Mouse (Mus musculus) thymus, adult 2 months (tissue): ENCODE results near the gene Gm11939. TPM values are rescaled to one million over a fixed set of nuclear protein-coding genes. Genes with fewer than 3 reads are reported as not detected.
"Not testable (repeated sequence)": the region's sequence is repeated elsewhere in the genome, so short reads cannot be mapped to it uniquely, and the experiment has no call there.

Experiments
- DNase-seq: peaks from one replicate; pipeline ENCODE4 v3.0.0; 2021
- H3K27ac ChIP-seq: fragments of 200-500 bp; 2 replicates; pipeline ENCODE4 v1.5.1; 2012; ENCODE audit warnings: low read length, control low read depth; ENCODE audit not compliant: control insufficient read depth, insufficient read depth
- H3K27me3 ChIP-seq: fragments of 200-500 bp; 2 replicates; pipeline ENCODE4 v1.6.1; 2012; ENCODE audit warnings: mild to moderate bottlenecking, low read length, moderate library complexity, mixed read lengths; ENCODE audit not compliant: control insufficient read depth, insufficient read depth
- H3K36me3 ChIP-seq: fragments of 200-500 bp; 2 replicates; pipeline ENCODE4 v1.6.1; 2012; ENCODE audit warnings: mild to moderate bottlenecking, low read length, moderate library complexity; ENCODE audit not compliant: control insufficient read depth, insufficient read depth
- H3K4me1 ChIP-seq: fragments of 200-500 bp; replicated peaks from 2 replicates; pipeline ENCODE4 v1.6.1; 2012; ENCODE audit warnings: low read length; ENCODE audit not compliant: control insufficient read depth, insufficient read depth
- H3K4me3 ChIP-seq: fragments of 200-500 bp; 2 replicates; pipeline ENCODE4 v1.5.1; 2012; ENCODE audit warnings: mild to moderate bottlenecking, low read length, control low read depth, moderate library complexity; ENCODE audit not compliant: control insufficient read depth, insufficient read depth
- CTCF ChIP-seq: fragments of 200-500 bp; IDR thresholded peaks from 2 replicates; pipeline ENCODE4 v1.5.1; 2012; ENCODE audit warnings: mild to moderate bottlenecking, control low read depth, low read length, moderate library complexity, borderline replicate concordance; ENCODE audit not compliant: control insufficient read depth, poor library complexity, insufficient read depth; ENCODE audit errors: extremely low read depth
- POLR2A ChIP-seq: fragments of 200-500 bp; IDR thresholded peaks from 2 replicates; pipeline ENCODE4 v1.6.1; 2012; ENCODE audit warnings: mild to moderate bottlenecking, low read length, control low read depth, moderate library complexity; ENCODE audit not compliant: control insufficient read depth, poor library complexity, insufficient read depth; ENCODE audit errors: extremely low read depth
- WGBS: fragments of 180-500 bp; shearing (Covaris S2); methylation state at CpG from one replicate; pipeline ENCODE4 v1.1.7; 2018; 5-methylcytosine and 5-hydroxymethylcytosine counted together
- polyA plus RNA-seq: library from polyadenylated mRNA; depleted of rRNA; stranded (reverse); fragments of >200 nt; gene quantifications from 2 replicates; pipeline ENCODE4 v1.2.3, GENCODE M21; 2012; rRNA removed

The Gm11939 gene
- not detected in 2 replicates for polyA plus RNA-seq

DNA sequence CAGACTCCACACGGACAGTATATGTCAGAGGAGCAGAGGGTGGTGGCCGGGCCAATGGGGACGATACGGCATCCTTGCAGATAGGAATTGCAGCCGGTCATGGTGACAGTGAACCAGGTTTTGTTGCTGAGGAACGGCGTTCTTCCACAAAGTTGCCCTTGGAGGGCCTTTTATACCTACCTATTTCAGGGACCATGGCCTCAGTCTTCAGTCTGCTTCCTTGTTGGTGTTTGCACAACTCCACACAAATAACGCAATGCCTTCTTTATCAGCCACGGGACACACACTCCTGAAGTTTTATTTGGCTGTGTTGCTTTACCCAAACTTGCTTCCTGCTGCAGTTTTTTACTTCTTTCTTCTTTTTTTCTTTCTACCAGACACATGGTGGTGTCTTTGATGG is at the start of gene Gm11939:
Gene Gm11939, minus strand, starts transcription at position 101 of the 400 bp plus-strand sequence.
- 94% methylated on average over 9 of the region's 9 CpGs for WGBS
- H3K36me3 ChIP-seq: no peaks in the 10 kb centered on the region
- no peak within 1 kb of the TSS for H3K27ac ChIP-seq
- no peak for DNase-seq
- H3K4me1 ChIP-seq: no peaks in the 10 kb centered on the region
- no peak within 1 kb of the TSS for H3K4me3 ChIP-seq
- TF ChIP-seq POLR2A (no peak), CTCF (no peak)
- no peaks in the 10 kb centered on the region for H3K27me3 ChIP-seq

DNA sequence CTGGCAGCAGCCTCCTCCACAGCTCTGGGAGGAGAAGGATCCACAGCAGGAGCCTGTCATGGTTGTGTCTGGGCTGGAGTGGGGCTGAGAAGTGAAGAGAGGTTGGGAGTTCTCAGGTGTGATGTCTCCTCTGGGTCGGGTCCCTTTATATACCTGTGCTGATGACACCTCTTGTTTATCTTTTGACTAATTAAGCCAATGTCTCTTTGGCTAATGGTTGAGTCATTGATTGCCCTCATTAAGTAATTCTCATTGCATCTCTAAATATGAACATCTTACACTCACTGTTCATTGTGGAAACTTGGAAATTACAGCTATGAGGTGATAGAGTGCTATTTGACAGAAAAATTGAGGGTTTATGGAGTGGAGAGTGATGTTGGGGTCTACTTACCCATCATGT is 43.9 kb upstream of the Gm11939 start, which contains the start of gene Gm11938:
Gene Gm11938, minus strand, starts transcription at position 101 of the 400 bp plus-strand sequence.
- H3K27ac ChIP-seq, H3K36me3 ChIP-seq, H3K4me3 ChIP-seq, DNase-seq, H3K27me3 ChIP-seq, H3K4me1 ChIP-seq: not testable (repeated sequence)
- WGBS: 45% methylated on average over 1 of the region's 1 CpGs

DNA sequence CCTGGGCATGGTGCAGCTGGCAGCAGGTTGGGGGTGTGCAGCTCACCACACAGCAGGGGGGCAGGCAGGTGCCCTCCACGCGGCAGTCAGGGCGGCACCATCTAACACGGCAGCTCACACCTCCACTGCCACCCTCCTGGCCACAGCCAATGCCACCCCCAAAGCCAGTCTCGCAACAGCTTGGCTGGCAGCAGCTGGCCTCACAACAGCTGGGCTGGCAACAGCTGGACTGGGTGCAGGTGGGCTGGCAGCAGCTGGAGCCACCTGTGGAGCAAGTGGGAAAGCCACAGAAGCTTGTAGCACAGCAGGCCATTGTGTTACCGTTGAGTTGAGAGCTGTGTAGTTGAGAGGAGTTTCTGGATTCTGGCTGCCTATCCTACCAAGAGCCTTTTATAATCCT is 38.5 kb upstream of the Gm11939 start, which contains the start of gene Krtap9-3:
Gene Krtap9-3, minus strand, starts transcription at position 364 of the 400 bp plus-strand sequence.
- H3K4me3 ChIP-seq, H3K27me3 ChIP-seq, H3K36me3 ChIP-seq, H3K27ac ChIP-seq, H3K4me1 ChIP-seq, DNase-seq: not testable (repeated sequence)
- 88% methylated on average over 6 of the region's 6 CpGs for WGBS

DNA sequence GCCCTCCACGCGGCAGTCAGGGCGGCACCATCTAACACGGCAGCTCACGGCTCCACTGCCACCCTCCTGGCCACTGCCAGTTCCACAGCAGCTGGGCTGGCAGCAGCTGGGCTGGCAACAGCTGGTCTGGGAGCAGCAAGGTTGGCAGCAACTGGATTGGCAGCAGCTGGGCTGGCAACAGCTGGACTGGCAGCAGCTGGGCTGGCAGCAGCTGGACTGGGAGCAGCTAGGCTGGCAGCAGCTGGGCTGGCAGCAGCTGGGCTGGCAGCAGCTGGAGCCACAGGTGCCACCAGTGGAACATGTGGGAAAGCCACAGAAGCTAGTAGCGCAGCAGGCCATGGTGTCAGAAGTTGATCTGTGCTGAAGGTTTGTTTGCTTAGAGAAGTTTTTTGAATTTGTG is 31.7 kb upstream of the Gm11939 start, which contains the start of gene Krtap1-3:
Gene Krtap1-3, minus strand, starts transcription at position 359 of the 400 bp plus-strand sequence.
- Histone ChIP-seq H3K36me3 (no peaks in the 10 kb centered on the region), H3K4me3 (no peak within 1 kb of the TSS), H3K4me1 (no peaks in the 10 kb centered on the region), H3K27me3 (no peaks in the 10 kb centered on the region), H3K27ac (no peak within 1 kb of the TSS)
- TF ChIP-seq POLR2A: no peak
- TF ChIP-seq CTCF: no peak
- 88% methylated on average over 6 of the region's 6 CpGs for WGBS
- DNase-seq: no peak

DNA sequence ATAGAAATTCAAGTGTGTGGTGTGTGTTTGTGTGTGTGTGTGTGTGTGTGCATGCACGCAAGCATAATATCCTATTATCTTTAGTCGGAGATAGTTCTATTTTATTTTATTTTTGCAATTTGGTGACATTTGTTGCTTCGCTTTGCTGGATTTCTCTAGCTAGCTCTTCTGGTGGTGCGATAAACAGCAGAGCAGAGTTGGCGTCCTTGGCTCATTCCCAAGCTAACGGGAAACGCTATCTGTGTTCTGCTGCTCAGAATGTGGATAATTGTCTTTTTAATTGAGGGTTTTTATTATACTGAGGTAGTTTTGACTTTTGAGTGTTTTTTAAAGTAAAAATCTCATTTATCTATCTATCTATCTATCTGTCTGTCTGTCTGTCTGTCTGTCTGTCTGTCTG is 25.8 kb upstream of the Gm11939 start:
- Histone ChIP-seq H3K4me1 (no peaks in the 10 kb centered on the region), H3K4me3 (no peak overlapping the region), H3K36me3 (no peaks in the 10 kb centered on the region), H3K27ac (no peak overlapping the region), H3K27me3 (no peaks in the 10 kb centered on the region)
- no peak for DNase-seq
- no peak for TF ChIP-seq CTCF
- no peak for TF ChIP-seq POLR2A
- WGBS: 91% methylated on average over 7 of the region's 7 CpGs

DNA sequence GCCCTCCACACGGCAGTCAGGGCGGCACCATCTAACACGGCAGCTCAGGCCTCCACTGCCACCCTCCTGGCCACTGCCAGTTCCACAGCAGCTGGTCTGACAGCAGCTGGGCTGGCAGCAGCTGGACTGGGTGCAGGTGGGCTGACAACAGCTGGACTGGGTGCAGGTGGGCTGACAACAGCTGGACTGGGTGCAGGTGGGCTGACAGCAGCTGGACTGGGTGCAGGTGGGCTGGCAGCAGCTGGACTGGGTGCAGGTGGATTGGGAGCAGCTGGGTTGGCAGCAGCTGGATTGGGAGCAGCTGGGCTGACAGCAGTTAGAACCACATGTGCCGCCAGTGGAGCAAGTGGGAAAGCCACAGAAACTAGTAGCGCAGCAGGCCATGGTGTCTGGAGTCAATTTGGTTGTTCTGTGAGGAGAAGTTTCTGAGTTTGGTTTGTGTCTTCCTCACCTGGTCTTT is 24.0 kb upstream of the Gm11939 start, which contains the start of gene Krtap1-4:
Gene Krtap1-4, minus strand, starts transcription at position 410 of the 460 bp plus-strand sequence.
- Histone ChIP-seq H3K27me3 (no peaks in the 10 kb centered on the region), H3K4me1 (no peaks in the 10 kb centered on the region), H3K4me3 (no peak within 1 kb of the TSS), H3K27ac (no peak within 1 kb of the TSS), H3K36me3 (no peaks in the 10 kb centered on the region)
- DNase-seq: no peak
- 85% methylated on average over 5 of the region's 5 CpGs for WGBS
- TF ChIP-seq CTCF (no peak), POLR2A (no peak)

DNA sequence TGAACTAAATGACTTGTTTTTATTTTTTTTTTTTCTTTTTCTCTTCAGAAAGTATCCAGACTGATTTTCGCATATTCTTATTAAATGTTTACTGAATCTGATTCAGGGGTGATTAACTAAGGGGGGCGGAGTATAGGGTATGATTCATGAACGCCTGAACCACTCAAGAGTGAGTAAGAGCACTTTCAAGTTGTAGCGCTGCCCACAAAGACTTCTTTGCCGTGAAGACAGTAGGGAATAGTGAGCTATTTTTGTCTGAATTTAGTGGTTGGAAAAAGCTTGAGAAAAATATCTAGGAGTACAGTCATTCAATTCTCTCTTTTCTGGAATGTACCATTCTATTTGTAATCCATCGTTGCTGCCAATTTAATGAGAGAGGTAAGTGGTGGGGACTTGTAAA is 22.3 kb upstream of the Gm11939 start:
- no peaks in the 10 kb centered on the region for H3K36me3 ChIP-seq
- no peak overlapping the region for H3K27ac ChIP-seq
- no peak overlapping the region for H3K4me3 ChIP-seq
- no peaks in the 10 kb centered on the region for H3K27me3 ChIP-seq
- TF ChIP-seq POLR2A: no peak
- no peak for TF ChIP-seq CTCF
- DNase-seq: no peak
- WGBS: 92% methylated on average over 6 of the region's 6 CpGs
- no peaks in the 10 kb centered on the region for H3K4me1 ChIP-seq

DNA sequence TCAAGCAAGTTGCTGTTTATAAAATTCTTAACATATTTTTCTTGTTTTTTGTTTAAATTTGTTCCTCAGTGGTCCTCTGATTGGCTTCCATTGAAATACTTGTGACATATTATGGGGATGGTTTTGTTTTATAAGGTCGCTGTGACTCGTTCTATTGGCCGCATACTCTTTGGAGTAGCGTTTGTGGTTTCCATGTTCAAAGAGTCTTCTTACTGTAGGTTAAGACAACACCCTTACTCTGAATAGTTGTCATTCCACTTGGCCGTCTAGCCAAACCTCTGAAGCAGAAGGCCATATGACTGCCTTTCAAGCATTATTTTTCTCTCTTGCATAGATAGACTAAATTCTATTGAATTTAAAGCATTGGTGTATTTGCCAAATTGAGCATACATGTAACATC is 21.8 kb upstream of the Gm11939 start:
- Histone ChIP-seq H3K27ac (no peak overlapping the region), H3K4me3 (no peak overlapping the region), H3K4me1 (no peaks in the 10 kb centered on the region), H3K36me3 (no peaks in the 10 kb centered on the region), H3K27me3 (no peaks in the 10 kb centered on the region)
- TF ChIP-seq CTCF (no peak), POLR2A (no peak)
- no peak for DNase-seq
- WGBS: 96% methylated on average over 5 of the region's 5 CpGs
